Mouse (Mus musculus) olfactory bulb, adult 2 months (tissue): ENCODE results near the gene Pih1d1.

Source experiments
- CTCF ChIP-seq: fragments of 200-500 bp; IDR thresholded peaks from 2 replicates; pipeline ENCODE4 v1.5.1; 2012; ENCODE audit warnings: low read depth, mild to moderate bottlenecking, low read length, moderate library complexity; ENCODE audit not compliant: insufficient read depth
- POLR2A ChIP-seq: fragments of 200-500 bp; IDR thresholded peaks from 2 replicates; pipeline ENCODE4 v1.6.1; 2012; ENCODE audit warnings: mild to moderate bottlenecking, low read depth, low read length, moderate library complexity; ENCODE audit not compliant: insufficient read depth

DNA sequence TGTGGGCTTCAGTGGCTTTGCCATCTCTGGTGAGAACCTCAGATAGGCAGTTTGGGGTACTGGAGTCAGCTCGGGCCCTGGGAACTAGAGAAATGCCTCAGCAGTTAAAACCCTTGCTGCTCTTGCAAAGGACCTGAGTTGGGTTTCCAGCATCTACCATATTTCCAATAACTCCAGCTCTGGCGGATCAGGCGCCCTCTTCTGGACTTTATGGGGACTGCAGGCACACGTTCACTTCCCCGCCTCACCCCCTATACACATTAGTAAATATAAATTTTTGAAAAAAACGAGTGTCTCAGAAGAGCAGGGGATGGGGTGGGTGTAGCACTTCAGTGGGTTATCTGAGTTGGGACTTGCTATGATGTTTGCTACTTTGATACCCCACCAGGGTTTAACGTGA, 18.9 kb downstream of the Pih1d1 start:
- TF ChIP-seq CTCF (no peak), POLR2A (no peak)
